Mouse (Mus musculus) neural tube, embryonic 14.5 days (tissue): ENCODE data around the gene Diablo. TPM values are rescaled to one million over a fixed set of nuclear protein-coding genes. Genes with fewer than 3 reads are reported as not detected.
"Not testable (repeated sequence)": the region's sequence is repeated elsewhere in the genome, so short reads cannot be mapped to it uniquely, and the experiment has no call there.

Experiments
- ATAC-seq: fragments of 200-750 bp; cut with Nextera tagmentation; 2 replicates; pipeline ENCODE4 v1.8.0; 2017; ENCODE audit warnings: low read depth, mild to moderate bottlenecking, moderate TSS enrichment, moderate library complexity
- H3K27ac ChIP-seq: fragments of 300-500 bp; sonication (generic); 2 replicates; pipeline ENCODE4 v1.5.1; 2014; ENCODE audit warnings: low read depth, mild to moderate bottlenecking, control low read depth, low read length, moderate library complexity, mixed read lengths
- H3K27me3 ChIP-seq: fragments of 300-500 bp; sonication (generic); 2 replicates; pipeline ENCODE4 v1.6.1; 2014; ENCODE audit warnings: low read length; ENCODE audit not compliant: control insufficient read depth, insufficient read depth
- H3K36me3 ChIP-seq: fragments of 300-500 bp; sonication (generic); 2 replicates; pipeline ENCODE4 v1.6.1; 2014; ENCODE audit warnings: low read length, mixed read lengths; ENCODE audit not compliant: control insufficient read depth, insufficient read depth
- H3K4me1 ChIP-seq: fragments of 300-500 bp; sonication (generic); 2 replicates; pipeline ENCODE4 v1.6.1; 2014; ENCODE audit warnings: low read length; ENCODE audit not compliant: control insufficient read depth, insufficient read depth
- H3K4me2 ChIP-seq: fragments of 300-500 bp; sonication (generic); 2 replicates; pipeline ENCODE4 v1.6.1; 2014; ENCODE audit warnings: mild to moderate bottlenecking, low read depth, low read length, control low read depth
- H3K4me3 ChIP-seq: fragments of 300-500 bp; sonication (generic); 2 replicates; pipeline ENCODE4 v1.5.1; 2014; ENCODE audit warnings: low read depth, low read length, control low read depth, mixed read lengths
- H3K9ac ChIP-seq: fragments of 300-500 bp; sonication (generic); replicated peaks from 2 replicates; pipeline ENCODE4 v1.6.1; 2014; ENCODE audit warnings: low read depth, mild to moderate bottlenecking, control low read depth, low read length, mixed read lengths
- H3K9me3 ChIP-seq: fragments of 300-500 bp; sonication (generic); 2 replicates; pipeline ENCODE4 v1.6.1; 2016; ENCODE audit warnings: low read length; ENCODE audit not compliant: control insufficient read depth
- WGBS: fragments of 180-500 bp; shearing (Covaris S2); extraction: QIAGEN DNeasy Blood & Tissue Kit; methylation state at CpG from one replicate; pipeline ENCODE4 v1.1.7; 2014; 5-methylcytosine and 5-hydroxymethylcytosine counted together
- polyA plus RNA-seq: library from polyadenylated mRNA; unstranded; fragments of >200 nt; fragmentation: Nextera tagmentation; extraction: Ambion mirVana; gene quantifications from 2 replicates; pipeline ENCODE4 v1.2.1, GENCODE M21; 2014

The Diablo gene
- polyA plus RNA-seq, 1 experiment from 2014 or later = 111 TPM

- H3K9ac ChIP-seq, H3K9me3 ChIP-seq, H3K27me3 ChIP-seq, H3K36me3 ChIP-seq, H3K27ac ChIP-seq, ATAC-seq, H3K4me1 ChIP-seq, H3K4me2 ChIP-seq, H3K4me3 ChIP-seq: not testable (repeated sequence)
- WGBS = 85% methylated on average over 3 of the region's 3 CpGs
Observed at GRCm38 (mm10) chr5:123511426-123511825, 12.6 kb downstream of the Diablo start.

GRCm38 (mm10) chr5:123510160-123510559, 13.8 kb downstream of the Diablo start, which contains the start of gene B3gnt4:
B3gnt4 (plus strand) TSS chr5:123510460.
- Histone ChIP-seq H3K9ac (no peak within 1 kb of the TSS), H3K27ac (no peak within 1 kb of the TSS), H3K4me2 (peak within 1 kb of the TSS; percentile 72), H3K4me1 (no peaks in the 10 kb centered on the region; the same call in 1 of the 2 replicates), H3K4me3 (no peak within 1 kb of the TSS), H3K27me3 (no peaks in the 10 kb centered on the region), H3K36me3 (no peaks in the 10 kb centered on the region; the same call in 1 of the 2 replicates), H3K9me3 (no peaks in the 10 kb centered on the region)
- ATAC-seq = no peak
- WGBS = 88% methylated on average over 5 of the region's 5 CpGs

- H3K36me3 ChIP-seq = no peaks in the 10 kb centered on the region
- H3K4me2 ChIP-seq = peak overlapping the region; percentile 72
- 9% methylated on average over 12 of the region's 12 CpGs for WGBS
- peak overlapping the region; percentile 57 for H3K9ac ChIP-seq
- no peaks in the 10 kb centered on the region for H3K27me3 ChIP-seq
- peak overlapping the region; percentile 61 for H3K4me3 ChIP-seq
- H3K27ac ChIP-seq = no peak overlapping the region
- no peaks in the 10 kb centered on the region for H3K9me3 ChIP-seq
- ATAC-seq = no peak
- H3K4me1 ChIP-seq = no peaks in the 10 kb centered on the region; the same call in 1 of the 2 replicates
Observed at GRCm38 (mm10) chr5:123508921-123509320, 15.1 kb downstream of the Diablo start.

GRCm38 (mm10) chr5:123507936-123508723, 15.8 kb downstream of the Diablo start:
- WGBS = under 1% methylated on average over 59 of the region's 59 CpGs
- H3K4me1 ChIP-seq = no peaks in the 10 kb centered on the region; the same call in 1 of the 2 replicates
- H3K9me3 ChIP-seq = no peaks in the 10 kb centered on the region
- H3K4me3 ChIP-seq = peak overlapping the region; percentile 61
- H3K27ac ChIP-seq = no peak overlapping the region
- H3K4me2 ChIP-seq = peak overlapping the region; percentile 72
- peak; percentile 87 for ATAC-seq
- H3K36me3 ChIP-seq = no peaks in the 10 kb centered on the region
- no peaks in the 10 kb centered on the region for H3K27me3 ChIP-seq
- H3K9ac ChIP-seq = peak overlapping the region; percentile 57

- no peak for ATAC-seq
- Histone ChIP-seq H3K27me3 (no peaks in the 10 kb centered on the region), H3K9ac (no peak overlapping the region), H3K4me2 (no peak overlapping the region), H3K27ac (no peak overlapping the region), H3K4me1 (no peaks in the 10 kb centered on the region; the same call in 1 of the 2 replicates), H3K4me3 (no peak overlapping the region), H3K36me3 (no peaks in the 10 kb centered on the region), H3K9me3 (no peaks in the 10 kb centered on the region)
- WGBS = 87% methylated on average over 4 of the region's 4 CpGs
Observed at GRCm38 (mm10) chr5:123501973-123502372, 22.0 kb downstream of the Diablo start.

- Histone ChIP-seq H3K4me2 (no peak overlapping the region), H3K27ac (no peak overlapping the region), H3K4me1 (no peaks in the 10 kb centered on the region; the same call in 1 of the 2 replicates), H3K9ac (no peak overlapping the region), H3K4me3 (no peak overlapping the region), H3K36me3 (no peaks in the 10 kb centered on the region), H3K27me3 (no peaks in the 10 kb centered on the region), H3K9me3 (no peaks in the 10 kb centered on the region)
- WGBS = 45% methylated on average over 4 of the region's 4 CpGs
- no peak for ATAC-seq
Observed at GRCm38 (mm10) chr5:123499717-123500116, 24.3 kb downstream of the Diablo start.

GRCm38 (mm10) chr5:123489935-123490334, 34.0 kb downstream of the Diablo start:
- Histone ChIP-seq H3K9ac (no peak overlapping the region), H3K4me3 (no peak overlapping the region), H3K36me3 (no peaks in the 10 kb centered on the region), H3K27me3 (no peaks in the 10 kb centered on the region), H3K27ac (no peak overlapping the region), H3K9me3 (no peaks in the 10 kb centered on the region), H3K4me1 (0 out of 2 replicates have a peak, but pooled peaks cover 5% of the 10 kb centered on the region), H3K4me2 (no peak overlapping the region)
- ATAC-seq = no peak
- WGBS = 69% methylated on average over 9 of the region's 9 CpGs

- peak; percentile 77; the same call in 1 of the 2 replicates for ATAC-seq
- peak within 1 kb of the TSS; percentile 44 for H3K4me2 ChIP-seq
- no peak within 1 kb of the TSS for H3K27ac ChIP-seq
- 9% methylated on average over 25 of the region's 25 CpGs for WGBS
- 0 out of 2 replicates have a peak, but pooled peaks cover 5% of the 10 kb centered on the region for H3K4me1 ChIP-seq
- 0 out of 2 replicates have a peak within 1 kb of the TSS, but pooled peaks have one; percentile 25 for H3K9ac ChIP-seq
- H3K9me3 ChIP-seq = no peaks in the 10 kb centered on the region
- peak within 1 kb of the TSS; percentile 14; the same call in 1 of the 2 replicates for H3K4me3 ChIP-seq
- H3K27me3 ChIP-seq = no peaks in the 10 kb centered on the region
- no peaks in the 10 kb centered on the region for H3K36me3 ChIP-seq
Observed at GRCm38 (mm10) chr5:123489112-123489785, 34.7 kb downstream of the Diablo start, which contains the start of the genes Lrrc43 and Il31. Lrrc43 (plus strand) TSS chr5:123489305. Il31 (minus strand) TSS chr5:123489489.
